Mouse (Mus musculus): ENCODE results near the gene Slc38a1. TPM values are rescaled to one million over a fixed set of nuclear protein-coding genes. Genes with fewer than 3 reads are reported as not detected.

Gene Slc38a1
- polyA plus RNA-seq, 1 experiment from 2014 or later = 127 TPM

- H3K9me3 ChIP-seq (ENCODE audit: control insufficient read depth, low read length) = no peaks in the 10 kb centered on the region
- H3K4me2 ChIP-seq (ENCODE audit: low read length) = no peak overlapping the region
- no peak overlapping the region for H3K4me3 ChIP-seq (ENCODE audit: low read length)
- H3K36me3 ChIP-seq (ENCODE audit: control insufficient read depth, insufficient read depth, low read length) = peaks cover 2% of the 10 kb centered on the region; the same call in 1 of the 2 replicates
- no peak for ATAC-seq
- H3K4me1 ChIP-seq (ENCODE audit: control insufficient read depth, insufficient read depth, low read depth, low read length) = peaks cover 12% of the 10 kb centered on the region
- 0 out of 2 replicates have a peak overlapping the region, but pooled peaks have one; percentile 4 for H3K9ac ChIP-seq (ENCODE audit: low read depth, low read length)
- H3K27ac ChIP-seq (ENCODE audit: low read depth, low read length) = no peak overlapping the region; the same call in 1 of the 2 replicates
- no peaks in the 10 kb centered on the region for H3K27me3 ChIP-seq (replicated peaks; ENCODE audit: control insufficient read depth, insufficient read depth, low read length)
- WGBS = 68% methylated on average over 6 of the region's 6 CpGs
Measured at GRCm38 (mm10) chr15:96593457-96593856, 49.3 kb downstream of the Slc38a1 start.

- H3K36me3 ChIP-seq (ENCODE audit: control insufficient read depth, insufficient read depth, low read length) = peaks cover 5% of the 10 kb centered on the region; the same call in 1 of the 2 replicates
- no peak overlapping the region for H3K9ac ChIP-seq (ENCODE audit: low read depth, low read length)
- H3K27ac ChIP-seq (ENCODE audit: low read depth, low read length) = no peak overlapping the region
- 69% methylated on average over 13 of the region's 13 CpGs for whole genome bisulfite sequencing
- H3K27me3 ChIP-seq (replicated peaks; ENCODE audit: control insufficient read depth, insufficient read depth, low read length) = no peaks in the 10 kb centered on the region
- ATAC-seq = peak; percentile 37; the same call in 1 of the 2 replicates
- H3K9me3 ChIP-seq (ENCODE audit: control insufficient read depth, low read length) = no peaks in the 10 kb centered on the region
- H3K4me1 ChIP-seq (ENCODE audit: control insufficient read depth, insufficient read depth, low read depth, low read length) = peaks cover 8% of the 10 kb centered on the region
- no peak overlapping the region for H3K4me3 ChIP-seq (ENCODE audit: low read length)
- H3K4me2 ChIP-seq (ENCODE audit: low read length) = no peak overlapping the region
Measured at GRCm38 (mm10) chr15:96592976-96593375, 49.7 kb downstream of the Slc38a1 start.

GRCm38 (mm10) chr15:96591876-96592417 lies 50.8 kb downstream of the Slc38a1 start:
- Histone ChIP-seq H3K9ac (ENCODE audit: low read depth, low read length) (no peak overlapping the region), H3K27ac (ENCODE audit: low read depth, low read length) (no peak overlapping the region), H3K4me3 (ENCODE audit: low read length) (no peak overlapping the region), H3K9me3 (ENCODE audit: control insufficient read depth, low read length) (no peaks in the 10 kb centered on the region), H3K4me1 (ENCODE audit: control insufficient read depth, insufficient read depth, low read depth, low read length) (peaks cover 8% of the 10 kb centered on the region), H3K27me3 (replicated peaks; ENCODE audit: control insufficient read depth, insufficient read depth, low read length) (no peaks in the 10 kb centered on the region), H3K4me2 (ENCODE audit: low read length) (no peak overlapping the region), H3K36me3 (ENCODE audit: control insufficient read depth, insufficient read depth, low read length) (peaks cover 7% of the 10 kb centered on the region; the same call in 1 of the 2 replicates)
- no peak for ATAC-seq
- WGBS = 79% methylated on average over 10 of the region's 10 CpGs

- H3K36me3 ChIP-seq (ENCODE audit: control insufficient read depth, insufficient read depth, low read length) = peaks cover 30% of the 10 kb centered on the region
- no peak overlapping the region for H3K4me2 ChIP-seq (ENCODE audit: low read length)
Measured at GRCm38 (mm10) chr15:96588996-96589657, 53.6 kb downstream of the Slc38a1 start.

GRCm38 (mm10) chr15:96587998-96588397 lies 54.7 kb downstream of the Slc38a1 start:
- no peaks in the 10 kb centered on the region for H3K9me3 ChIP-seq (ENCODE audit: control insufficient read depth, low read length)
- no peak overlapping the region for H3K4me2 ChIP-seq (ENCODE audit: low read length)
- no peak overlapping the region for H3K4me3 ChIP-seq (ENCODE audit: low read length)
- H3K4me1 ChIP-seq (ENCODE audit: control insufficient read depth, insufficient read depth, low read depth, low read length) = peaks cover 5% of the 10 kb centered on the region; the same call in 1 of the 2 replicates
- H3K27ac ChIP-seq (ENCODE audit: low read depth, low read length) = no peak overlapping the region
- no peaks in the 10 kb centered on the region for H3K27me3 ChIP-seq (replicated peaks; ENCODE audit: control insufficient read depth, insufficient read depth, low read length)
- no peak for ATAC-seq
- H3K36me3 ChIP-seq (ENCODE audit: control insufficient read depth, insufficient read depth, low read length) = peaks cover 38% of the 10 kb centered on the region
- no peak overlapping the region for H3K9ac ChIP-seq (ENCODE audit: low read depth, low read length)
- 90% methylated on average over 8 of the region's 8 CpGs for WGBS

More at GRCm38 (mm10) chr15:96588996-96589657, 53.6 kb downstream of the Slc38a1 start:
- peaks cover 8% of the 10 kb centered on the region for H3K4me1 ChIP-seq (ENCODE audit: control insufficient read depth, insufficient read depth, low read depth, low read length)
- WGBS = 48% methylated on average over 9 of the region's 9 CpGs
- H3K9me3 ChIP-seq (ENCODE audit: control insufficient read depth, low read length) = no peaks in the 10 kb centered on the region
- H3K27ac ChIP-seq (ENCODE audit: low read depth, low read length) = no peak overlapping the region
- H3K9ac ChIP-seq (ENCODE audit: low read depth, low read length) = no peak overlapping the region
- H3K27me3 ChIP-seq (replicated peaks; ENCODE audit: control insufficient read depth, insufficient read depth, low read length) = no peaks in the 10 kb centered on the region
- no peak overlapping the region for H3K4me3 ChIP-seq (ENCODE audit: low read length)
- no peak for ATAC-seq

- Histone ChIP-seq H3K27ac (ENCODE audit: low read depth, low read length) (no peak overlapping the region), H3K4me1 (ENCODE audit: control insufficient read depth, insufficient read depth, low read depth, low read length) (no peaks in the 10 kb centered on the region), H3K9me3 (ENCODE audit: control insufficient read depth, low read length) (no peaks in the 10 kb centered on the region), H3K9ac (ENCODE audit: low read depth, low read length) (no peak overlapping the region), H3K4me2 (ENCODE audit: low read length) (no peak overlapping the region), H3K27me3 (replicated peaks; ENCODE audit: control insufficient read depth, insufficient read depth, low read length) (no peaks in the 10 kb centered on the region), H3K36me3 (ENCODE audit: control insufficient read depth, insufficient read depth, low read length) (peaks cover 46% of the 10 kb centered on the region), H3K4me3 (ENCODE audit: low read length) (no peak overlapping the region)
- 93% methylated on average over 15 of the region's 15 CpGs for WGBS
- ATAC-seq = no peak
Measured at GRCm38 (mm10) chr15:96583371-96584008, 59.2 kb downstream of the Slc38a1 start.

- Histone ChIP-seq H3K9me3 (ENCODE audit: control insufficient read depth, low read length) (no peaks in the 10 kb centered on the region), H3K4me2 (ENCODE audit: low read length) (no peak overlapping the region), H3K27ac (ENCODE audit: low read depth, low read length) (no peak overlapping the region), H3K27me3 (replicated peaks; ENCODE audit: control insufficient read depth, insufficient read depth, low read length) (no peaks in the 10 kb centered on the region), H3K36me3 (ENCODE audit: control insufficient read depth, insufficient read depth, low read length) (peaks cover 42% of the 10 kb centered on the region), H3K4me3 (ENCODE audit: low read length) (no peak overlapping the region), H3K4me1 (ENCODE audit: control insufficient read depth, insufficient read depth, low read depth, low read length) (no peaks in the 10 kb centered on the region), H3K9ac (ENCODE audit: low read depth, low read length) (no peak overlapping the region)
- 97% methylated on average over 5 of the region's 5 CpGs for WGBS
- ATAC-seq = no peak
Measured at GRCm38 (mm10) chr15:96576998-96577397, 65.7 kb downstream of the Slc38a1 start.

- ATAC-seq = no peak
- Histone ChIP-seq H3K27ac (ENCODE audit: low read depth, low read length) (no peak overlapping the region), H3K27me3 (replicated peaks; ENCODE audit: control insufficient read depth, insufficient read depth, low read length) (no peaks in the 10 kb centered on the region), H3K9ac (ENCODE audit: low read depth, low read length) (no peak overlapping the region), H3K36me3 (ENCODE audit: control insufficient read depth, insufficient read depth, low read length) (peaks cover 3% of the 10 kb centered on the region; the same call in 1 of the 2 replicates), H3K4me3 (ENCODE audit: low read length) (no peak overlapping the region), H3K4me1 (ENCODE audit: control insufficient read depth, insufficient read depth, low read depth, low read length) (no peaks in the 10 kb centered on the region), H3K4me2 (ENCODE audit: low read length) (no peak overlapping the region), H3K9me3 (ENCODE audit: control insufficient read depth, low read length) (no peaks in the 10 kb centered on the region)
- 85% methylated on average over 2 of the region's 2 CpGs for WGBS
Measured at GRCm38 (mm10) chr15:96568983-96569363, 73.7 kb downstream of the Slc38a1 start.

GRCm38 (mm10) chr15:96568271-96568982 lies 74.3 kb downstream of the Slc38a1 start:
- H3K4me1 ChIP-seq (ENCODE audit: control insufficient read depth, insufficient read depth, low read depth, low read length) = no peaks in the 10 kb centered on the region
- no peaks in the 10 kb centered on the region for H3K36me3 ChIP-seq (ENCODE audit: control insufficient read depth, insufficient read depth, low read length)
- no peaks in the 10 kb centered on the region for H3K27me3 ChIP-seq (replicated peaks; ENCODE audit: control insufficient read depth, insufficient read depth, low read length)
- 68% methylated on average over 13 of the region's 13 CpGs for WGBS
- no peak overlapping the region for H3K4me2 ChIP-seq (ENCODE audit: low read length)
- H3K4me3 ChIP-seq (ENCODE audit: low read length) = no peak overlapping the region
- no peaks in the 10 kb centered on the region for H3K9me3 ChIP-seq (ENCODE audit: control insufficient read depth, low read length)
- H3K9ac ChIP-seq (ENCODE audit: low read depth, low read length) = no peak overlapping the region
- ATAC-seq = no peak
- H3K27ac ChIP-seq (ENCODE audit: low read depth, low read length) = no peak overlapping the region

Measured in hindbrain, embryonic 16.5 days (tissue).